Mouse (Mus musculus): ENCODE results near the gene Gsto2. TPM values are rescaled to one million over a fixed set of nuclear protein-coding genes. Genes with fewer than 3 reads are reported as not detected.

Gene Gsto2
- polyA plus RNA-seq, 1 experiment from 2014 or later, result 1.0 TPM

DNA sequence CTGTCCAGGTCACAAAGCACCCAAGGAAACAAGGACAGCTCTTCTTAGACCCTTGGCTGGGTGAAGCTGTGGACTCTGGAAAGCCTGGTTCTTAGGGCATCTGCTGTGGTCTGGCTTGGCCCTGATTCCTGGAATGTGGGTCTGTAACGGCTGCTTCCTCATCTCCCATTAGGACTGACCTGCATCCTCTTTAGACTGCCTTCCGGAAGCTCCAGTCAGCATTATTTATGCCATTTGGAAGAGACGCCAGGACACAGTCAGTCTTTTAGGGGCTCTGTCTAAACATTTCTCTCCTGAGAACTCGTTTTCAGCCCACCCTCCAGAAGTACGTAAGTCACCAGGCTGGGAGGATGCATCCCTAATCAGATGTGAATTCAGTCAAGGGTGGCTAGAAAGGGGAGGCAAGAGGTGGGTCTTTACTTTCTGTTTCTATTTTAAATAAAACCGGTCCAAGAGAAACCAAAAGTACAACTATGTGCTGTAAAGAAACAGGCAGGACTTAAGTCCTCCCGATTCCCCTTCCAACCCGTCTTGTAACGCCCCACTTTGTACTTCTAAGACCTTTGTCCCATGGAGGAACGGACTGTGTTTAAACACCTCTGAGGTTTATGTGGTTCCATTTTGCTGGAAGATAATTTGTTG, 25.3 kb downstream of the Gsto2 start:
- H3K9me3 ChIP-seq (ENCODE audit: control insufficient read depth, low read length), result no peaks in the 10 kb centered on the region
- H3K4me2 ChIP-seq (ENCODE audit: low read length), result peak overlapping the region; percentile 20
- H3K4me1 ChIP-seq (replicated peaks; ENCODE audit: control insufficient read depth, insufficient read depth, low read length), result peaks cover 41% of the 10 kb centered on the region
- 30% methylated on average over 10 of the region's 10 CpGs for WGBS
- peaks cover 27% of the 10 kb centered on the region for H3K36me3 ChIP-seq (ENCODE audit: control insufficient read depth, insufficient read depth, low read length)
- H3K27me3 ChIP-seq (replicated peaks; ENCODE audit: control insufficient read depth, insufficient read depth, low read length), result no peaks in the 10 kb centered on the region
- H3K27ac ChIP-seq (ENCODE audit: low read depth), result peak overlapping the region; percentile 75
- ATAC-seq (replicated peaks; ENCODE audit: low FRiP score, low TSS enrichment, low read depth) (no peak), DNase-seq (ENCODE audit: low spot score) (no peak)
- H3K4me3 ChIP-seq (ENCODE audit: low read depth, low read length), result no peak overlapping the region
- peak overlapping the region; percentile 1; the same call in 1 of the 2 replicates for H3K9ac ChIP-seq (ENCODE audit: low read length)

DNA sequence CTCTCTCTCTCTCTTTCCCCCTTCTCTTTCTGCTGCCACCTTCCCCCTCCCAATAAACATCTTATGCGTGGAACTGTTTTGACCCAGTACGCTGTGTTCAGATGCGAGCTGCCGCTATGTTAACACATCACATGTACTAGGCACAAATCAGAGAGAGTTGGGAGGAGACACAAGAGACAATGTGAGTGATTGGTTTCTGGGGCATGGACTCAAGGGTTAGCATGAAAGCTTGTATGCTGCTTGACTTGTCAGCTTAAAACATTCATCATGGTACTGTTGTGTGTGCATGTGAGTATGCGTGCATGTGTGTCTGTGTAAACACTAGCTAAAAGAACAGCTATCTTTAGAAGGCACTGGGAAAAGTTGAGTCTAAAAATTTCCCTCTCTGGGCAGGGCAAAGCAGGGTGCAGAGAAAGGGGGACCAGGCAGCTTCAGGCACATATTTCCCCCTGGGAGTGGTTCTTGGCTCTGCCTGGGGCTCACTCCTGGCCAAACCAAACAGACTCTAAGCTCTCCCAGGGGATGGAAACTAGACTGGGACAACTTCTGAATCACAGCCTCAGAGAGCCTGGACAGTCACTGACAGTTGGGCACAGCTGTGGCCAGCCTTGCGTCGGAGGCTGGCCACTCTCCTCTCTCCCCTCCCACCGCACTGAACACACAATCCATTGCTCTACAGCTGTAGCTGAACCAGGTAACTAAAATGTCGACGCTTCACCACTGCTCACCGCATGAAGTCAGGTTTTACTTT, 26.4 kb downstream of the Gsto2 start:
- Histone ChIP-seq H3K9me3 (ENCODE audit: control insufficient read depth, low read length) (no peaks in the 10 kb centered on the region), H3K27ac (ENCODE audit: low read depth) (peak overlapping the region; percentile 75), H3K27me3 (replicated peaks; ENCODE audit: control insufficient read depth, insufficient read depth, low read length) (no peaks in the 10 kb centered on the region), H3K4me2 (ENCODE audit: low read length) (no peak overlapping the region), H3K9ac (ENCODE audit: low read length) (no peak overlapping the region), H3K4me3 (ENCODE audit: low read depth, low read length) (no peak overlapping the region), H3K36me3 (ENCODE audit: control insufficient read depth, insufficient read depth, low read length) (peaks cover 38% of the 10 kb centered on the region), H3K4me1 (replicated peaks; ENCODE audit: control insufficient read depth, insufficient read depth, low read length) (peaks cover 30% of the 10 kb centered on the region)
- DNase-seq (ENCODE audit: low spot score) (no peak), ATAC-seq (replicated peaks; ENCODE audit: low FRiP score, low TSS enrichment, low read depth) (peak; percentile 21)
- 51% methylated on average over 11 of the region's 11 CpGs for WGBS

DNA sequence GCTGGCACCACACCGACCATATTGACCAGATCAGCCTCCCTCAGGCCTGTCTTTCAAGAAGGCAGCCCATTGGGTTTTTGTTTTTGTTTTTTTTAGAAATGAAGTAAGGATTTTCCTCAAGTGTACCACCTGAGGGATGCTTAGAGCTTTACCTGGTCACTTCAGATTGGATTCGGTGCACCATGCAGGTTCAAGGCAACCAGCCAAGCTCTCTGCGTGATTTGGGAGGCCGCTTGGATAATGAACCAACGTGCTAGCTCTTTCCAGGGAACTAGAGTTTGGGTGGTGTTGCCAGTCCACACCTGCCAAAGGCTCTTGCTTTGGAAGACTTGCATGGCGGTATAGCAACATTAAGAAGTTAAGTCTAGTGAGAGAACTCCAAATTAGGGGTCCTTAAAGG, 27.8 kb downstream of the Gsto2 start:
- Histone ChIP-seq H3K4me2 (ENCODE audit: low read length) (no peak overlapping the region), H3K4me3 (ENCODE audit: low read depth, low read length) (no peak overlapping the region), H3K27ac (ENCODE audit: low read depth) (no peak overlapping the region), H3K9me3 (ENCODE audit: control insufficient read depth, low read length) (no peaks in the 10 kb centered on the region), H3K4me1 (replicated peaks; ENCODE audit: control insufficient read depth, insufficient read depth, low read length) (peaks cover 27% of the 10 kb centered on the region), H3K27me3 (replicated peaks; ENCODE audit: control insufficient read depth, insufficient read depth, low read length) (no peaks in the 10 kb centered on the region), H3K9ac (ENCODE audit: low read length) (no peak overlapping the region), H3K36me3 (ENCODE audit: control insufficient read depth, insufficient read depth, low read length) (peaks cover 47% of the 10 kb centered on the region)
- DNase-seq (ENCODE audit: low spot score) (no peak), ATAC-seq (replicated peaks; ENCODE audit: low FRiP score, low TSS enrichment, low read depth) (no peak)
- 91% methylated on average over 6 of the region's 6 CpGs for WGBS

GRCm38 (mm10) chr19:47898472-47899079, 33.2 kb downstream of the Gsto2 start:
- no peak overlapping the region for H3K4me3 ChIP-seq (ENCODE audit: low read depth, low read length)
- no peak overlapping the region for H3K27ac ChIP-seq (ENCODE audit: low read depth)
- WGBS, result 77% methylated on average over 8 of the region's 8 CpGs
- H3K27me3 ChIP-seq (replicated peaks; ENCODE audit: control insufficient read depth, insufficient read depth, low read length), result no peaks in the 10 kb centered on the region
- DNase-seq (ENCODE audit: low spot score) (no peak), ATAC-seq (replicated peaks; ENCODE audit: low FRiP score, low TSS enrichment, low read depth) (no peak)
- H3K9ac ChIP-seq (ENCODE audit: low read length), result no peak overlapping the region
- H3K9me3 ChIP-seq (ENCODE audit: control insufficient read depth, low read length), result no peaks in the 10 kb centered on the region
- H3K4me2 ChIP-seq (ENCODE audit: low read length), result no peak overlapping the region
- peaks cover 15% of the 10 kb centered on the region for H3K4me1 ChIP-seq (replicated peaks; ENCODE audit: control insufficient read depth, insufficient read depth, low read length)
- H3K36me3 ChIP-seq (ENCODE audit: control insufficient read depth, insufficient read depth, low read length), result peaks cover 47% of the 10 kb centered on the region

- H3K9me3 ChIP-seq (ENCODE audit: control insufficient read depth, low read length), result no peaks in the 10 kb centered on the region
- no peak overlapping the region for H3K4me2 ChIP-seq (ENCODE audit: low read length)
- WGBS, result 65% methylated on average over 6 of the region's 6 CpGs
- peaks cover 15% of the 10 kb centered on the region for H3K4me1 ChIP-seq (replicated peaks; ENCODE audit: control insufficient read depth, insufficient read depth, low read length)
- peaks cover 32% of the 10 kb centered on the region for H3K36me3 ChIP-seq (ENCODE audit: control insufficient read depth, insufficient read depth, low read length)
- DNase-seq (ENCODE audit: low spot score), result no peak
- H3K4me3 ChIP-seq (ENCODE audit: low read depth, low read length), result no peak overlapping the region
- H3K27ac ChIP-seq (ENCODE audit: low read depth), result no peak overlapping the region
- no peak overlapping the region for H3K9ac ChIP-seq (ENCODE audit: low read length)
- no peak for ATAC-seq (replicated peaks; ENCODE audit: low FRiP score, low TSS enrichment, low read depth)
- H3K27me3 ChIP-seq (replicated peaks; ENCODE audit: control insufficient read depth, insufficient read depth, low read length), result no peaks in the 10 kb centered on the region
Observed at GRCm38 (mm10) chr19:47900012-47900411, 34.7 kb downstream of the Gsto2 start.

GRCm38 (mm10) chr19:47900558-47900957, 35.2 kb downstream of the Gsto2 start:
- H3K27me3 ChIP-seq (replicated peaks; ENCODE audit: control insufficient read depth, insufficient read depth, low read length), result no peaks in the 10 kb centered on the region
- no peak overlapping the region for H3K9ac ChIP-seq (ENCODE audit: low read length)
- no peak for DNase-seq (ENCODE audit: low spot score)
- peaks cover 27% of the 10 kb centered on the region for H3K36me3 ChIP-seq (ENCODE audit: control insufficient read depth, insufficient read depth, low read length)
- ATAC-seq (replicated peaks; ENCODE audit: low FRiP score, low TSS enrichment, low read depth), result no peak
- no peak overlapping the region for H3K4me3 ChIP-seq (ENCODE audit: low read depth, low read length)
- peaks cover 15% of the 10 kb centered on the region for H3K4me1 ChIP-seq (replicated peaks; ENCODE audit: control insufficient read depth, insufficient read depth, low read length)
- H3K4me2 ChIP-seq (ENCODE audit: low read length), result no peak overlapping the region
- WGBS, result 81% methylated on average over 10 of the region's 10 CpGs
- H3K27ac ChIP-seq (ENCODE audit: low read depth), result no peak overlapping the region
- H3K9me3 ChIP-seq (ENCODE audit: control insufficient read depth, low read length), result no peaks in the 10 kb centered on the region

GRCm38 (mm10) chr19:47902316-47903201, 37.2 kb downstream of the Gsto2 start:
- no peaks in the 10 kb centered on the region for H3K9me3 ChIP-seq (ENCODE audit: control insufficient read depth, low read length)
- peaks cover 7% of the 10 kb centered on the region; the same call in 1 of the 2 replicates for H3K36me3 ChIP-seq (ENCODE audit: control insufficient read depth, insufficient read depth, low read length)
- no peaks in the 10 kb centered on the region for H3K27me3 ChIP-seq (replicated peaks; ENCODE audit: control insufficient read depth, insufficient read depth, low read length)
- H3K9ac ChIP-seq (ENCODE audit: low read length), result no peak overlapping the region
- H3K4me1 ChIP-seq (replicated peaks; ENCODE audit: control insufficient read depth, insufficient read depth, low read length), result peaks cover 15% of the 10 kb centered on the region
- 62% methylated on average over 13 of the region's 13 CpGs for WGBS
- H3K4me3 ChIP-seq (ENCODE audit: low read depth, low read length), result no peak overlapping the region
- H3K27ac ChIP-seq (ENCODE audit: low read depth), result peak overlapping the region; percentile 27; the same call in 1 of the 2 replicates
- ATAC-seq (replicated peaks; ENCODE audit: low FRiP score, low TSS enrichment, low read depth) (no peak), DNase-seq (ENCODE audit: low spot score) (no peak)
- H3K4me2 ChIP-seq (ENCODE audit: low read length), result no peak overlapping the region

DNA sequence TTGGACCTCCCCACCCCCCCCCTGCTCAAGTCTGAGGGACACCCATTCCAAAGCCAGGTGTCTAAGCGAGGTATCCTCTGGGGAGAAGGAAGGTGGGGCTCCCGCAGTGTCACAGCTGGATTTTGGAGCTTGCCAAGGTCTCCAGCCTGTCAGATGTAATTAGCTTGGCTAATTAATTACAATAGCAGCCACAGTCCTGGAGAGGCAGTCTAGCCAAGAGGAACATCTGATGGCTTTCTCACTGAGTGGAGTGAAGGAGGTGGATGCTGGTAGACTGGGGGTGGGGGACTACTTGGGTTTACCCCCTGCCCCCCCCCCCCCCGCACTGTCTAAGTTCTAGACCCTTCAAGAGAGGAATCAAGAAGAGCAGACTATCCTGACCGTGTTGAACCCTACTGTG, 38.3 kb downstream of the Gsto2 start:
- no peak for ATAC-seq (replicated peaks; ENCODE audit: low FRiP score, low TSS enrichment, low read depth)
- Histone ChIP-seq H3K4me3 (ENCODE audit: low read depth, low read length) (no peak overlapping the region), H3K27me3 (replicated peaks; ENCODE audit: control insufficient read depth, insufficient read depth, low read length) (no peaks in the 10 kb centered on the region), H3K4me1 (replicated peaks; ENCODE audit: control insufficient read depth, insufficient read depth, low read length) (peaks cover 15% of the 10 kb centered on the region), H3K27ac (ENCODE audit: low read depth) (no peak overlapping the region), H3K4me2 (ENCODE audit: low read length) (no peak overlapping the region), H3K9ac (ENCODE audit: low read length) (no peak overlapping the region), H3K9me3 (ENCODE audit: control insufficient read depth, low read length) (no peaks in the 10 kb centered on the region), H3K36me3 (ENCODE audit: control insufficient read depth, insufficient read depth, low read length) (0 out of 2 replicates have a peak, but pooled peaks cover 1% of the 10 kb centered on the region)
- DNase-seq (ENCODE audit: low spot score), result no peak
- 70% methylated on average over 4 of the region's 4 CpGs for WGBS

Measured in intestine, embryonic 14.5 days (tissue).